Mouse (Mus musculus): ENCODE results near the gene Ube2c. TPM values are rescaled to one million over a fixed set of nuclear protein-coding genes. Genes with fewer than 3 reads are reported as not detected.

Gene Ube2c
- polyA plus RNA-seq, 1 experiment: 91.2 TPM

- Histone ChIP-seq H3K27ac (ENCODE audit: insufficient read depth, low read depth, low read length) (peak within 1 kb of the TSS; percentile 65), H3K4me1 (ENCODE audit: control insufficient read depth, insufficient read depth, insufficient read length, low read length) (peaks cover 5% of the 10 kb centered on the region), H3K4me3 (ENCODE audit: low read depth, low read length) (peak within 1 kb of the TSS; percentile 81), H3K27me3 (ENCODE audit: control insufficient read depth, insufficient read depth, low read length) (no peaks in the 10 kb centered on the region), H3K36me3 (ENCODE audit: control insufficient read depth, insufficient read depth, low read length) (peaks cover 34% of the 10 kb centered on the region)
- WGBS: 2% methylated on average over 32 of the region's 32 CpGs
- peak; percentile 67; the same call in 1 of the 2 replicates for TF ChIP-seq POLR2A (IDR thresholded peaks at IDR 0.05; ENCODE audit: low read depth, low read length)
- TF ChIP-seq CTCF (IDR thresholded peaks at IDR 0.05; ENCODE audit: extremely low read depth, insufficient read length, insufficient replicate concordance, low read depth, low read length): no peak
These were observed 53.0 kb downstream of the Ube2c start, which contains the start of gene Zswim1 for GRCm38 (mm10) chr2:164822636-164823165. Gene Zswim1 (plus strand): TSS chr2:164822686.

GRCm38 (mm10) chr2:164823181-164823585, 53.5 kb downstream of the Ube2c start:
- peak overlapping the region; percentile 65 for H3K27ac ChIP-seq (ENCODE audit: insufficient read depth, low read depth, low read length)
- under 1% methylated on average over 10 of the region's 10 CpGs for WGBS
- no peaks in the 10 kb centered on the region for H3K27me3 ChIP-seq (ENCODE audit: control insufficient read depth, insufficient read depth, low read length)
- TF ChIP-seq POLR2A (IDR thresholded peaks at IDR 0.05; ENCODE audit: low read depth, low read length): no peak
- TF ChIP-seq CTCF (IDR thresholded peaks at IDR 0.05; ENCODE audit: extremely low read depth, insufficient read length, insufficient replicate concordance, low read depth, low read length): no peak; the same call in 1 of the 2 replicates
- H3K4me1 ChIP-seq (ENCODE audit: control insufficient read depth, insufficient read depth, insufficient read length, low read length): peaks cover 5% of the 10 kb centered on the region
- H3K4me3 ChIP-seq (ENCODE audit: low read depth, low read length): peak overlapping the region; percentile 81
- peaks cover 35% of the 10 kb centered on the region for H3K36me3 ChIP-seq (ENCODE audit: control insufficient read depth, insufficient read depth, low read length)

GRCm38 (mm10) chr2:164823969-164824368, 54.3 kb downstream of the Ube2c start:
- 88% methylated on average over 4 of the region's 4 CpGs for WGBS
- Histone ChIP-seq H3K36me3 (ENCODE audit: control insufficient read depth, insufficient read depth, low read length) (peaks cover 35% of the 10 kb centered on the region), H3K27ac (ENCODE audit: insufficient read depth, low read depth, low read length) (no peak overlapping the region), H3K4me1 (ENCODE audit: control insufficient read depth, insufficient read depth, insufficient read length, low read length) (peaks cover 5% of the 10 kb centered on the region), H3K27me3 (ENCODE audit: control insufficient read depth, insufficient read depth, low read length) (no peaks in the 10 kb centered on the region), H3K4me3 (ENCODE audit: low read depth, low read length) (no peak overlapping the region)
- TF ChIP-seq POLR2A (IDR thresholded peaks at IDR 0.05; ENCODE audit: low read depth, low read length): no peak

- 97% methylated on average over 17 of the region's 17 CpGs for WGBS
- H3K4me1 ChIP-seq (ENCODE audit: control insufficient read depth, insufficient read depth, insufficient read length, low read length): peaks cover 5% of the 10 kb centered on the region
- no peak overlapping the region for H3K27ac ChIP-seq (ENCODE audit: insufficient read depth, low read depth, low read length)
- no peaks in the 10 kb centered on the region for H3K27me3 ChIP-seq (ENCODE audit: control insufficient read depth, insufficient read depth, low read length)
- TF ChIP-seq CTCF (IDR thresholded peaks at IDR 0.05; ENCODE audit: extremely low read depth, insufficient read length, insufficient replicate concordance, low read depth, low read length) (no peak), POLR2A (IDR thresholded peaks at IDR 0.05; ENCODE audit: low read depth, low read length) (no peak)
- H3K36me3 ChIP-seq (ENCODE audit: control insufficient read depth, insufficient read depth, low read length): peaks cover 32% of the 10 kb centered on the region
- H3K4me3 ChIP-seq (ENCODE audit: low read depth, low read length): no peak overlapping the region
These were observed 55.8 kb downstream of the Ube2c start for GRCm38 (mm10) chr2:164825521-164825920.

- H3K4me3 ChIP-seq (ENCODE audit: low read depth, low read length): no peak overlapping the region
- no peaks in the 10 kb centered on the region for H3K27me3 ChIP-seq (ENCODE audit: control insufficient read depth, insufficient read depth, low read length)
- TF ChIP-seq CTCF (IDR thresholded peaks at IDR 0.05; ENCODE audit: extremely low read depth, insufficient read length, insufficient replicate concordance, low read depth, low read length) (no peak), POLR2A (IDR thresholded peaks at IDR 0.05; ENCODE audit: low read depth, low read length) (no peak)
- WGBS: 90% methylated on average over 16 of the region's 16 CpGs
- H3K36me3 ChIP-seq (ENCODE audit: control insufficient read depth, insufficient read depth, low read length): peaks cover 22% of the 10 kb centered on the region
- H3K4me1 ChIP-seq (ENCODE audit: control insufficient read depth, insufficient read depth, insufficient read length, low read length): peaks cover 5% of the 10 kb centered on the region
- no peak overlapping the region for H3K27ac ChIP-seq (ENCODE audit: insufficient read depth, low read depth, low read length)
These were observed 57.6 kb downstream of the Ube2c start for GRCm38 (mm10) chr2:164827146-164827850.

Other genes starting within 250 kb of the Ube2c start
- 3.2 and 40.1 TPM in 2 replicates for gene Wfdc2, start 207.5 kb upstream of the Ube2c start, polyA plus RNA-seq (2012; rRNA removed)
- gene Spint3, start 196.4 kb upstream of the Ube2c start, polyA plus RNA-seq (2012; rRNA removed): not detected in 2 replicates
- not detected in 2 replicates for gene Wfdc6a, start 184.5 kb upstream of the Ube2c start, polyA plus RNA-seq (2012; rRNA removed)
- not detected in 2 replicates for gene Eppin, start 176.3 kb upstream of the Ube2c start, polyA plus RNA-seq (2012; rRNA removed)
- not detected in 2 replicates for gene Wfdc6b, start 156.4 kb upstream of the Ube2c start, polyA plus RNA-seq (2012; rRNA removed)
- 0.05 TPM in 1 of 2 replicates, not detected in the other for gene Wfdc8, start 156.3 kb upstream of the Ube2c start, polyA plus RNA-seq (2012; rRNA removed)
- not detected in 2 replicates for gene Wfdc16, start 131.1 kb upstream of the Ube2c start, polyA plus RNA-seq (2012; rRNA removed)
- gene Wfdc10, start 113.9 kb upstream of the Ube2c start, polyA plus RNA-seq (2012; rRNA removed): 1.8 TPM in 1 of 2 replicates, not detected in the other
- gene Wfdc9, start 113.3 kb upstream of the Ube2c start, polyA plus RNA-seq (2012; rRNA removed): not detected in 2 replicates
- gene Wfdc11, start 95.8 kb upstream of the Ube2c start, polyA plus RNA-seq (2012; rRNA removed): not detected in 2 replicates
- gene Wfdc13, start 84.8 kb upstream of the Ube2c start, polyA plus RNA-seq (2012; rRNA removed): not detected in 2 replicates
- not detected in 2 replicates for gene Spint4, start 71.4 kb upstream of the Ube2c start, polyA plus RNA-seq (2012; rRNA removed)
- gene Spint5, start 54.6 kb upstream of the Ube2c start, polyA plus RNA-seq (2012; rRNA removed): not detected in 2 replicates
- gene Wfdc3, start 24.0 kb upstream of the Ube2c start, polyA plus RNA-seq (2012; rRNA removed): 0.06 and 0.75 TPM in 2 replicates
- 20.9 and 37.8 TPM in 2 replicates for gene Dnttip1, start 23.9 kb upstream of the Ube2c start, polyA plus RNA-seq (2012; rRNA removed)
- gene Tnnc2, start 10.1 kb downstream of the Ube2c start, polyA plus RNA-seq (2012; rRNA removed): not detected in 2 replicates
- 9.7 and 19.2 TPM in 2 replicates for gene Snx21, start 15.9 kb downstream of the Ube2c start, polyA plus RNA-seq (2012; rRNA removed)
- gene Acot8, start 35.0 kb downstream of the Ube2c start, polyA plus RNA-seq (2012; rRNA removed): 76.9 and 102 TPM in 2 replicates
- gene Zswim3, start 35.2 kb downstream of the Ube2c start, polyA plus RNA-seq (2012; rRNA removed): 1.7 and 2.6 TPM in 2 replicates
- 4.8 and 8.1 TPM in 2 replicates for gene Zswim1, start 52.8 kb downstream of the Ube2c start, polyA plus RNA-seq (2012; rRNA removed)
- not detected in 2 replicates for gene Spata25, start 58.6 kb downstream of the Ube2c start, polyA plus RNA-seq (2012; rRNA removed)
- 156 and 235 TPM in 2 replicates for gene Ctsa, start 63.0 kb downstream of the Ube2c start, polyA plus RNA-seq (2012; rRNA removed)
- 1.7 and 3.1 TPM in 2 replicates for gene Neurl2, start 63.6 kb downstream of the Ube2c start, polyA plus RNA-seq (2012; rRNA removed)
- 20.9 and 34.2 TPM in 2 replicates for gene Pltp, start 87.8 kb downstream of the Ube2c start, polyA plus RNA-seq (2012; rRNA removed)
- gene Pcif1, start 109.4 kb downstream of the Ube2c start, polyA plus RNA-seq (2012; rRNA removed): 22.8 and 30.3 TPM in 2 replicates
- gene Zfp335, start 141.9 kb downstream of the Ube2c start, polyA plus RNA-seq (2012; rRNA removed): 19.1 and 34.1 TPM in 2 replicates
- gene Mmp9, start 170.9 kb downstream of the Ube2c start, polyA plus RNA-seq (2012; rRNA removed): 11.1 and 12.1 TPM in 2 replicates
- 0.57 and 0.60 TPM in 2 replicates for gene Slc12a5, start 190.9 kb downstream of the Ube2c start, polyA plus RNA-seq (2012; rRNA removed)

All from small intestine, adult 2 months (tissue).